Mouse (Mus musculus) neural tube, embryonic 12.5 days (tissue): ENCODE results near the gene Rasgef1c. TPM values are rescaled to one million over a fixed set of nuclear protein-coding genes. Genes with fewer than 3 reads are reported as not detected.

ENCODE experiments used
- ATAC-seq: fragments of 200-750 bp; cut with Nextera tagmentation; 2 replicates; pipeline ENCODE4 v1.8.0; 2017; ENCODE audit warnings: low read depth, mild to moderate bottlenecking, moderate TSS enrichment, moderate library complexity; ENCODE audit not compliant: low FRiP score
- H3K27ac ChIP-seq: fragments of 300-500 bp; sonication (generic); 2 replicates; pipeline ENCODE4 v1.5.1; 2016
- H3K27me3 ChIP-seq: fragments of 300-500 bp; sonication (generic); replicated peaks from 2 replicates; pipeline ENCODE4 v1.6.1; 2016; ENCODE audit warnings: mild to moderate bottlenecking
- H3K36me3 ChIP-seq: fragments of 300-500 bp; sonication (generic); 2 replicates; pipeline ENCODE4 v1.6.1; 2016; ENCODE audit warnings: mild to moderate bottlenecking
- H3K4me1 ChIP-seq: fragments of 300-500 bp; sonication (generic); 2 replicates; pipeline ENCODE4 v1.6.1; 2016
- H3K4me2 ChIP-seq: fragments of 300-500 bp; sonication (generic); replicated peaks from 2 replicates; pipeline ENCODE4 v1.6.1; 2016; ENCODE audit warnings: mild to moderate bottlenecking
- H3K4me3 ChIP-seq: fragments of 300-500 bp; sonication (generic); 2 replicates; pipeline ENCODE4 v1.5.1; 2016
- H3K9ac ChIP-seq: fragments of 300-500 bp; sonication (generic); 2 replicates; pipeline ENCODE4 v1.6.1; 2016; ENCODE audit warnings: mild to moderate bottlenecking
- H3K9me3 ChIP-seq: fragments of 300-500 bp; sonication (generic); 2 replicates; pipeline ENCODE4 v1.6.1; 2016; ENCODE audit warnings: mild to moderate bottlenecking
- whole genome bisulfite sequencing: fragments of 180-500 bp; shearing (Covaris S2); methylation state at CpG from one replicate; pipeline ENCODE4 v1.1.7; 2016; 5-methylcytosine and 5-hydroxymethylcytosine counted together
- polyA plus RNA-seq: library from polyadenylated mRNA; unstranded; fragments of >200 nt; fragmentation: Nextera tagmentation; extraction: Ambion mirVana; gene quantifications from 2 replicates; pipeline ENCODE4 v1.2.1, GENCODE M21; 2016

The Rasgef1c gene
- polyA plus RNA-seq, result 13.7 and 14.7 TPM in 2 replicates

GRCm38 (mm10) chr11:49901659-49902458 is at the start of gene Rasgef1c:
TSS of gene Rasgef1c (plus strand) at chr11:49901835.
- ATAC-seq, result peak; percentile 87
- WGBS, result 2% methylated on average over 98 of the region's 99 CpGs
- no peak within 1 kb of the TSS for H3K27ac ChIP-seq

GRCm38 (mm10) chr11:49855144-49855543 is 46.5 kb upstream of the Rasgef1c start:
- WGBS, result 88% methylated on average over 5 of the region's 5 CpGs
- Histone ChIP-seq H3K27ac (no peak overlapping the region), H3K4me2 (no peak overlapping the region), H3K36me3 (peaks cover 14% of the 10 kb centered on the region), H3K27me3 (no peaks in the 10 kb centered on the region), H3K9me3 (no peaks in the 10 kb centered on the region), H3K4me3 (no peak overlapping the region), H3K4me1 (no peaks in the 10 kb centered on the region), H3K9ac (no peak overlapping the region)
- ATAC-seq, result no peak

More at GRCm38 (mm10) chr11:49901659-49902458, at the start of gene Rasgef1c:
- Histone ChIP-seq H3K4me3 (peak within 1 kb of the TSS; percentile 63), H3K9ac (peak within 1 kb of the TSS; percentile 73), H3K9me3 (peaks cover 6% of the 10 kb centered on the region; the same call in 1 of the 2 replicates), H3K27me3 (peaks cover 33% of the 10 kb centered on the region), H3K36me3 (no peaks in the 10 kb centered on the region), H3K4me2 (peak within 1 kb of the TSS; percentile 96), H3K4me1 (peaks cover 12% of the 10 kb centered on the region)

- 93% methylated on average over 4 of the region's 4 CpGs for WGBS
- no peak for ATAC-seq
These were observed 40.5 kb upstream of the Rasgef1c start for GRCm38 (mm10) chr11:49861139-49861538.

GRCm38 (mm10) chr11:49863926-49864325 is 37.7 kb upstream of the Rasgef1c start:
- no peaks in the 10 kb centered on the region for H3K9me3 ChIP-seq
- H3K27ac ChIP-seq, result no peak overlapping the region
- H3K36me3 ChIP-seq, result peaks cover 9% of the 10 kb centered on the region
- no peaks in the 10 kb centered on the region for H3K27me3 ChIP-seq
- H3K4me3 ChIP-seq, result no peak overlapping the region
- H3K4me2 ChIP-seq, result no peak overlapping the region
- no peak overlapping the region for H3K9ac ChIP-seq
- no peaks in the 10 kb centered on the region for H3K4me1 ChIP-seq
- ATAC-seq, result no peak

More at GRCm38 (mm10) chr11:49861139-49861538, 40.5 kb upstream of the Rasgef1c start:
- no peak overlapping the region for H3K4me2 ChIP-seq
- H3K27me3 ChIP-seq, result no peaks in the 10 kb centered on the region
- no peak overlapping the region for H3K27ac ChIP-seq
- H3K4me3 ChIP-seq, result no peak overlapping the region
- no peak overlapping the region for H3K9ac ChIP-seq
- H3K36me3 ChIP-seq, result peaks cover 2% of the 10 kb centered on the region
- no peaks in the 10 kb centered on the region for H3K9me3 ChIP-seq
- H3K4me1 ChIP-seq, result no peaks in the 10 kb centered on the region

- WGBS, result 89% methylated on average over 5 of the region's 5 CpGs
These were observed 34.3 kb upstream of the Rasgef1c start for GRCm38 (mm10) chr11:49867320-49867719.

GRCm38 (mm10) chr11:49869762-49870161 is 31.9 kb upstream of the Rasgef1c start:
- Histone ChIP-seq H3K4me2 (no peak overlapping the region), H3K4me1 (no peaks in the 10 kb centered on the region), H3K27ac (no peak overlapping the region), H3K9ac (no peak overlapping the region), H3K9me3 (no peaks in the 10 kb centered on the region), H3K4me3 (no peak overlapping the region), H3K36me3 (peaks cover 34% of the 10 kb centered on the region), H3K27me3 (no peaks in the 10 kb centered on the region)
- ATAC-seq, result peak; percentile 58; the same call in 1 of the 2 replicates

More at GRCm38 (mm10) chr11:49867320-49867719, 34.3 kb upstream of the Rasgef1c start:
- no peak for ATAC-seq
- no peaks in the 10 kb centered on the region for H3K9me3 ChIP-seq
- H3K4me1 ChIP-seq, result no peaks in the 10 kb centered on the region
- H3K4me2 ChIP-seq, result no peak overlapping the region
- no peak overlapping the region for H3K4me3 ChIP-seq
- no peak overlapping the region for H3K27ac ChIP-seq
- peaks cover 18% of the 10 kb centered on the region for H3K36me3 ChIP-seq
- H3K27me3 ChIP-seq, result no peaks in the 10 kb centered on the region
- no peak overlapping the region for H3K9ac ChIP-seq

- ATAC-seq, result peak; percentile 53; the same call in 1 of the 2 replicates
- no peaks in the 10 kb centered on the region for H3K4me1 ChIP-seq
- peaks cover 34% of the 10 kb centered on the region for H3K36me3 ChIP-seq
- no peak overlapping the region for H3K9ac ChIP-seq
- WGBS, result 65% methylated on average over 6 of the region's 6 CpGs
- H3K4me3 ChIP-seq, result no peak overlapping the region
- no peaks in the 10 kb centered on the region for H3K9me3 ChIP-seq
- H3K27ac ChIP-seq, result no peak overlapping the region
- no peak overlapping the region for H3K4me2 ChIP-seq
- H3K27me3 ChIP-seq, result no peaks in the 10 kb centered on the region
These were observed 29.7 kb upstream of the Rasgef1c start for GRCm38 (mm10) chr11:49871914-49872313.

- Histone ChIP-seq H3K27ac (no peak overlapping the region), H3K4me1 (0 out of 2 replicates have a peak, but pooled peaks cover 6% of the 10 kb centered on the region), H3K27me3 (no peaks in the 10 kb centered on the region), H3K36me3 (peaks cover 32% of the 10 kb centered on the region), H3K4me3 (no peak overlapping the region), H3K4me2 (no peak overlapping the region), H3K9ac (no peak overlapping the region), H3K9me3 (no peaks in the 10 kb centered on the region)
- 91% methylated on average over 6 of the region's 6 CpGs for WGBS
- no peak for ATAC-seq
These were observed 28.9 kb upstream of the Rasgef1c start for GRCm38 (mm10) chr11:49872779-49873178.

GRCm38 (mm10) chr11:49876948-49877817 is 24.5 kb upstream of the Rasgef1c start:
- Histone ChIP-seq H3K9ac (no peak overlapping the region), H3K36me3 (peaks cover 52% of the 10 kb centered on the region), H3K4me3 (no peak overlapping the region), H3K4me2 (no peak overlapping the region), H3K27me3 (no peaks in the 10 kb centered on the region), H3K4me1 (0 out of 2 replicates have a peak, but pooled peaks cover 6% of the 10 kb centered on the region), H3K9me3 (no peaks in the 10 kb centered on the region), H3K27ac (no peak overlapping the region)
- 89% methylated on average over 8 of the region's 8 CpGs for WGBS
- no peak for ATAC-seq

GRCm38 (mm10) chr11:49879950-49880642 is 21.5 kb upstream of the Rasgef1c start:
- Histone ChIP-seq H3K36me3 (peaks cover 50% of the 10 kb centered on the region), H3K9ac (no peak overlapping the region), H3K9me3 (no peaks in the 10 kb centered on the region), H3K4me2 (no peak overlapping the region), H3K27me3 (no peaks in the 10 kb centered on the region), H3K4me1 (0 out of 2 replicates have a peak, but pooled peaks cover 6% of the 10 kb centered on the region), H3K4me3 (no peak overlapping the region), H3K27ac (no peak overlapping the region)
- no peak for ATAC-seq
- 91% methylated on average over 3 of the region's 3 CpGs for WGBS

GRCm38 (mm10) chr11:49883394-49883793 is 18.2 kb upstream of the Rasgef1c start:
- no peaks in the 10 kb centered on the region for H3K27me3 ChIP-seq
- no peak overlapping the region for H3K27ac ChIP-seq
- H3K9ac ChIP-seq, result no peak overlapping the region
- WGBS, result 95% methylated on average over 3 of the region's 3 CpGs
- no peaks in the 10 kb centered on the region for H3K9me3 ChIP-seq
- ATAC-seq, result no peak
- H3K4me1 ChIP-seq, result no peaks in the 10 kb centered on the region
- peaks cover 47% of the 10 kb centered on the region for H3K36me3 ChIP-seq
- no peak overlapping the region for H3K4me2 ChIP-seq
- no peak overlapping the region for H3K4me3 ChIP-seq
